Mouse (Mus musculus): ENCODE data around the gene Plxnb3.

DNA sequence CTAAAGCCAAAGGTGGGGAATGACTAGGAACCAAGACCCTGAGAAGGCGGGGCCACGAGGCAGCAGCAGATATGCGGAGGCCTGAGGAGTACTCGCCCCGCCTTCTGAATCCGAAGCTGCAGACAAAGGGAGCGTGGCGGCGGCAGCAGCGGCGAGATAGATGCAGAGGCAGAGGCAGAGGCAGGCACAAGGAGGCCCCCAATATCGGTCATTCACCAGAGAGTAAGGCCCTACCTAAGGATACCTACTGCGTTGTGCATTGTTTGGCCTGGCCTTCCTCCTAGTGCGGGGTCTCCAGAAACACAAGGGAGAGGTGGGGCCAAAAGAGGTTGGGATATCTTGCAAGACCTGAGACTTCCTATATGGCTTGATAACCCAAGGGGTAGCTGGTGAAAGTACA, 58.2 kb downstream of the Plxnb3 start:
- TF ChIP-seq CTCF (IDR thresholded peaks at IDR 0.05; ENCODE audit: insufficient read depth, low read length) (no peak), POLR2A (IDR thresholded peaks at IDR 0.05; ENCODE audit: borderline replicate concordance, extremely low read depth, low read depth, low read length) (no peak)

Measured in lung, adult 2 months (tissue).